In the genomic region with DNA sequence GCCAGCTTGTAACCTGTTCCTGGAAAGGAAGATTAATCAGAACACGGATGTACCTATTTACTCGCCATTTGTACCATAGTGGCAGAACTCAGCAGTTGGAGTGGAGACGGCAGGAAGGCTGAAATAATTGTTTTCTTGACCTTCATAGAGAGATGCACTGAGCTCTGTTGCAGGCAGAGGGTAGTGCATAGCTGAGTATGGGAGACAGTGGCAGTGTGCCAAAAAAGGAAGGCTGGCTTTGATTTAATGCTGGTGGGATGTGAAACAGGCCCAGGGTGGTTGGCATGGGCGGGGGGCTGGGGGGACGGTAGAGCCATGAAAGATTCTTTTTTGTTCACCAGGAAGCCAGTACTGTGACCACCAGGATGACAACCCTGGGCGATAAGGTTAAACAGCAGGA, we compare ENCODE assay signal across 11 mouse cellular contexts.
DNase-seq lines count a peak whose midpoint lies in the region; ATAC-seq and TF ChIP-seq lines count a peak whose summit lies in the region.
"Had no signal": no experiment of that assay in that cellular context is flagged by ENCODE, and none has a peak within 500 bp of the region (broad histone marks: within the 10 kb centered on the region; RNA-seq: fewer than 3 reads in every experiment).

No protein-coding gene starts in this region.

- no peak overlapping the region for H3K4me2 ChIP-seq in limb, embryonic 14.5 days (replicated peaks; ENCODE audit: low read depth, low read length, severe bottlenecking)
- H3K4me2 ChIP-seq: liver, embryonic 15.5 days had no signal

- intact Hi-C loops in heart, postnatal 25 days (cut with DNase I): no loop called here

- H3K9me3 ChIP-seq in limb, embryonic 14.5 days (ENCODE audit: control insufficient read depth, low read length): no peaks in the 10 kb centered on the region
- H3K9me3 ChIP-seq: liver, embryonic 15.5 days had no signal

- no peaks in the 10 kb centered on the region for H3K27me3 ChIP-seq in limb, embryonic 14.5 days (ENCODE audit: control insufficient read depth, insufficient read depth, low read length)
- H3K27me3 ChIP-seq: liver, embryonic 15.5 days had no signal

- no peaks in the 10 kb centered on the region for H3K36me3 ChIP-seq in limb, embryonic 14.5 days (ENCODE audit: control insufficient read depth, insufficient read depth, low read length)
- H3K36me3 ChIP-seq: liver, embryonic 15.5 days had no signal

- H3K4me3 ChIP-seq in limb, embryonic 14.5 days (replicated peaks; ENCODE audit: low read length): no peak overlapping the region
- H3K4me3 ChIP-seq: liver, embryonic 15.5 days had no signal

- peak; percentile 19 for DNase-seq in heart, postnatal 4 days
- DNase-seq in heart, postnatal 25 days (ENCODE audit: low spot score): no peak
- DNase-seq in lung, postnatal 10 days: peak; percentile 14
- no peak for DNase-seq in lung, adult 18-20 months
- peak; percentile 15 to 40 for DNase-seq in cerebellum, postnatal 25 days
- DNase-seq in limb, embryonic 14.5 days (ENCODE audit: low spot score): peak; percentile 66
- DNase-seq in embryo, embryonic 11 days: no peak
- DNase-seq: gastrocnemius, postnatal 10 days; heart, postnatal 14 days; layer of hippocampus, adult 9-11 months had no signal

- no peak for TF ChIP-seq POLR2A in limb, embryonic 14.5 days (IDR thresholded peaks at IDR 0.05; ENCODE audit: borderline replicate concordance, extremely low read depth, insufficient read depth, insufficient read length)

- peak; percentile 44; the same call in 1 of the 2 replicates for ATAC-seq in limb, embryonic 14.5 days (ENCODE audit: low FRiP score, low read depth)

- WGBS in limb, embryonic 14.5 days: 45% methylated on average over 6 of the region's 6 CpGs

- peaks cover 8% of the 10 kb centered on the region for H3K4me1 ChIP-seq in limb, embryonic 14.5 days (ENCODE audit: control insufficient read depth, insufficient read depth, low read length)
- H3K4me1 ChIP-seq: liver, embryonic 15.5 days had no signal

- H3K27ac ChIP-seq in limb, embryonic 14.5 days (replicated peaks; ENCODE audit: low read depth, low read length): no peak overlapping the region
- H3K27ac ChIP-seq: liver, embryonic 15.5 days had no signal

- no peak overlapping the region for H3K9ac ChIP-seq in limb, embryonic 14.5 days (ENCODE audit: low read depth, low read length, severe bottlenecking)
- H3K9ac ChIP-seq: liver, embryonic 15.5 days had no signal

Comparison
In these comparisons a context has a peak if more than half of its experiments do, and no peak if none do; other contexts are left out.
1. DNase-seq: peak in heart, postnatal 4 days (single experiment), lung, postnatal 10 days (single experiment), cerebellum, postnatal 25 days (2 of 2) and limb, embryonic 14.5 days (single experiment); none in heart, postnatal 25 days (single experiment), lung, adult 18-20 months (0 of 2) and embryo, embryonic 11 days (single experiment).